Mouse (Mus musculus): Measurements from ENCODE around the gene Ckmt1. TPM values are rescaled to one million over a fixed set of nuclear protein-coding genes. Genes with fewer than 3 reads are reported as not detected.
"Not testable (repeated sequence)": the region's sequence is repeated elsewhere in the genome, so short reads cannot be mapped to it uniquely, and the experiment has no call there.

Ckmt1 gene
- polyA plus RNA-seq, 1 experiment from 2014 or later, result 1.5 TPM

DNA sequence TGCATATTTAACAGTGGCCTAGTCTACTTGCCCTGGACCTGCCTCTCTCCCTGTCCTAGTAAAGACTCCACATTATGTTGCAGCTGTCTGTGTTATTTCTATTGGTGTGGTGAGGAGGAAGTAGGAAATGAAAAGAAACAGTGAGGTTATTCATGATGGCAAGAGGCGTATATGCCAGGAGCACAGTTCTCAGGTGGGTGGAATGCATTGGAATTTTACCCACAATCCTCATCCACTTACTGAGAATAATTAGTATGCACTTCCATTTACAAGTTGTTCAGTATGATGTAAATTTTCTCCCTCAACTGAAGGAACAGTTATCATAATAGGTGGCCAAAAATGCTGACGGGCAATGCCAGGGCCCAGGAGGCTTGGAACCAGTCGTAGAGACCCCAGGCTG lies 6.1 kb downstream of the Ckmt1 start:
- no peak overlapping the region for H3K4me3 ChIP-seq
- H3K4me1 ChIP-seq, result peaks cover 3% of the 10 kb centered on the region
- 92% methylated on average over 3 of the region's 3 CpGs for WGBS

GRCm38 (mm10) chr2:121368831-121369230 lies 11.3 kb downstream of the Ckmt1 start:
- 92% methylated on average over 2 of the region's 2 CpGs for WGBS
- no peak overlapping the region for H3K27ac ChIP-seq
- DNase-seq (ENCODE audit: low spot score), result no peak

More for the DNA sequence above, 6.1 kb downstream of the Ckmt1 start:
- DNase-seq (ENCODE audit: low spot score), result no peak
- H3K27me3 ChIP-seq (ENCODE audit: low read depth, poor library complexity, severe bottlenecking), result peaks cover 12% of the 10 kb centered on the region
- H3K36me3 ChIP-seq, result no peaks in the 10 kb centered on the region
- no peak overlapping the region for H3K27ac ChIP-seq
- no peaks in the 10 kb centered on the region for H3K9me3 ChIP-seq (replicated peaks)

DNA sequence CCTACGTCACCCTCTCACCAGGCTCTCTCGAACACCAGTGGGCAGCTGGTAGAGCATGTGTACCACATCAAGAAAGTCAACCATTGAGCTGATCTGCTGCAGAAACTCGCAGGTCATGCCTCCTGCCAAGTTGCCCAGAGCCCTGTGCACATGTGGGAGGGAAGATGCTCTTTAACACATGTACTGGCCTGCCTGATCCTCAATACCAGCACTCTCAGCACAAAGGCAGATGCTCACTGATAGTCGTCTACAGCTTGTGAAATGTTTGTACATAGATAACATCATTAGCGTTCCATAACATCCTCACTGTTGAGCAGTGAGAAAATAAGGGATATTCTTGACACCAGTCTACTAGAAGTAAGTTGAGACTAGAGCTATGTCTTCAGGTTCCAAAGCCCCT lies 13.4 kb downstream of the Ckmt1 start:
- no peak for DNase-seq (ENCODE audit: low spot score)
- H3K9me3 ChIP-seq (replicated peaks), result no peaks in the 10 kb centered on the region
- no peaks in the 10 kb centered on the region for H3K4me1 ChIP-seq
- WGBS, result 87% methylated on average over 5 of the region's 5 CpGs
- no peaks in the 10 kb centered on the region for H3K36me3 ChIP-seq
- H3K27ac ChIP-seq, result no peak overlapping the region
- no peaks in the 10 kb centered on the region for H3K27me3 ChIP-seq (ENCODE audit: low read depth, poor library complexity, severe bottlenecking)
- no peak overlapping the region for H3K4me3 ChIP-seq

More at GRCm38 (mm10) chr2:121368831-121369230, 11.3 kb downstream of the Ckmt1 start:
- Histone ChIP-seq H3K36me3 (no peaks in the 10 kb centered on the region), H3K27me3 (ENCODE audit: low read depth, poor library complexity, severe bottlenecking) (no peaks in the 10 kb centered on the region), H3K4me1 (no peaks in the 10 kb centered on the region), H3K4me3 (no peak overlapping the region), H3K9me3 (replicated peaks) (no peaks in the 10 kb centered on the region)

DNA sequence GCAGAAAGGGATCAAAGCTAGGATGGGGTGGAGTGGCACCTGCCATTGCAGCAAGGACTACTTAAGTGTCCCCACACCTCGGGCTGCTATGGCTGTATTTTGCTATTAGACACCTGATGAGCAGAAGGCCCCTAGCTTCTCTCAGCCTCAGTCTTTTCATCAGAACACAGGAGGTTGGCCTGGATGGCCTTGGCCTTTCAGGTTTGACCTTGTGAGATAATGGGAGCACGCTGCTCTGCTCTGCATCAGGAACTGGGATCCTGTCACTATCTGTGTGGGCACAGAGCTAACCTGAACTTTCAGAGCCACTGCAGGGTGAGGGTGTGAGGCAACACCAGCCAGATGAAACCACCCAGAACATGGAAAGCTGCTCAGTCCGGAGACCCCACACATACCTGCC lies 14.8 kb downstream of the Ckmt1 start:
- Histone ChIP-seq H3K27ac (no peak overlapping the region), H3K27me3 (ENCODE audit: low read depth, poor library complexity, severe bottlenecking) (no peaks in the 10 kb centered on the region), H3K36me3 (no peaks in the 10 kb centered on the region), H3K4me1 (no peaks in the 10 kb centered on the region), H3K9me3 (replicated peaks) (no peaks in the 10 kb centered on the region), H3K4me3 (no peak overlapping the region)
- no peak for DNase-seq (ENCODE audit: low spot score)
- WGBS, result 86% methylated on average over 3 of the region's 3 CpGs

- Histone ChIP-seq H3K9me3 (replicated peaks) (no peaks in the 10 kb centered on the region), H3K27ac (no peak overlapping the region), H3K36me3 (no peaks in the 10 kb centered on the region), H3K4me1 (0 out of 2 replicates have a peak, but pooled peaks cover 4% of the 10 kb centered on the region), H3K4me3 (no peak overlapping the region), H3K27me3 (ENCODE audit: low read depth, poor library complexity, severe bottlenecking) (no peaks in the 10 kb centered on the region)
- WGBS, result 60% methylated on average over 2 of the region's 2 CpGs
- no peak for DNase-seq (ENCODE audit: low spot score)
These were observed 17.3 kb downstream of the Ckmt1 start for GRCm38 (mm10) chr2:121374766-121375165.

- not testable (repeated sequence) for H3K27me3 ChIP-seq (ENCODE audit: low read depth, poor library complexity, severe bottlenecking); H3K27ac ChIP-seq; H3K4me1 ChIP-seq; H3K36me3 ChIP-seq; H3K9me3 ChIP-seq (replicated peaks); H3K4me3 ChIP-seq; DNase-seq (ENCODE audit: low spot score)
- WGBS, result 94% methylated on average over 17 of the region's 17 CpGs
These were observed 29.6 kb downstream of the Ckmt1 start, which contains the start of gene Strc for GRCm38 (mm10) chr2:121386961-121387575. Strc (minus strand) TSS chr2:121387168.

- DNase-seq (ENCODE audit: low spot score), result peak; percentile 83
- 20% methylated on average over 8 of the region's 8 CpGs for WGBS
- H3K4me3 ChIP-seq, result no peak overlapping the region
- no peaks in the 10 kb centered on the region for H3K9me3 ChIP-seq (replicated peaks)
- H3K36me3 ChIP-seq, result no peaks in the 10 kb centered on the region
- no peak overlapping the region for H3K27ac ChIP-seq
- no peaks in the 10 kb centered on the region for H3K4me1 ChIP-seq
- H3K27me3 ChIP-seq (ENCODE audit: low read depth, poor library complexity, severe bottlenecking), result no peaks in the 10 kb centered on the region
These were observed 39.1 kb downstream of the Ckmt1 start for GRCm38 (mm10) chr2:121396624-121397023.

- no peak overlapping the region for H3K4me3 ChIP-seq
- H3K9me3 ChIP-seq (replicated peaks), result no peaks in the 10 kb centered on the region
- H3K36me3 ChIP-seq, result no peaks in the 10 kb centered on the region
- H3K27ac ChIP-seq, result no peak overlapping the region
- DNase-seq (ENCODE audit: low spot score), result no peak
- H3K4me1 ChIP-seq, result no peaks in the 10 kb centered on the region
- H3K27me3 ChIP-seq (ENCODE audit: low read depth, poor library complexity, severe bottlenecking), result no peaks in the 10 kb centered on the region
These were observed 45.8 kb downstream of the Ckmt1 start for GRCm38 (mm10) chr2:121403296-121403695.

- Histone ChIP-seq H3K27ac (no peak overlapping the region), H3K4me3 (no peak overlapping the region), H3K27me3 (ENCODE audit: low read depth, poor library complexity, severe bottlenecking) (no peaks in the 10 kb centered on the region), H3K9me3 (replicated peaks) (no peaks in the 10 kb centered on the region), H3K4me1 (peaks cover 3% of the 10 kb centered on the region), H3K36me3 (no peaks in the 10 kb centered on the region)
- WGBS, result 32% methylated on average over 4 of the region's 4 CpGs
- DNase-seq (ENCODE audit: low spot score), result peak; percentile 58
These were observed 50.6 kb downstream of the Ckmt1 start for GRCm38 (mm10) chr2:121408160-121408559.

GRCm38 (mm10) chr2:121412843-121413386 lies 55.4 kb downstream of the Ckmt1 start:
- peaks cover 25% of the 10 kb centered on the region for H3K36me3 ChIP-seq
- H3K4me3 ChIP-seq, result peak overlapping the region; percentile 88
- peak overlapping the region; percentile 98 for H3K27ac ChIP-seq
- 17% methylated on average over 4 of the region's 4 CpGs for WGBS
- no peaks in the 10 kb centered on the region for H3K27me3 ChIP-seq (ENCODE audit: low read depth, poor library complexity, severe bottlenecking)
- DNase-seq (ENCODE audit: low spot score), result no peak
- H3K9me3 ChIP-seq (replicated peaks), result no peaks in the 10 kb centered on the region
- H3K4me1 ChIP-seq, result peaks cover 20% of the 10 kb centered on the region

Other genes with a start within 250 kb of the Ckmt1 start
- gene Tgm7, start 247.9 kb upstream of the Ckmt1 start, polyA plus RNA-seq (2016; fragmentation: Nextera tagmentation; extraction: Ambion mirVana), result not detected in 2 replicates
- 15.4 and 22.2 TPM in 2 replicates for gene Adal, start 217.3 kb upstream of the Ckmt1 start, polyA plus RNA-seq (2016; fragmentation: Nextera tagmentation; extraction: Ambion mirVana)
- 18.2 and 22.6 TPM in 2 replicates for gene Lcmt2, start 217.1 kb upstream of the Ckmt1 start, polyA plus RNA-seq (2016; fragmentation: Nextera tagmentation; extraction: Ambion mirVana)
- gene Tubgcp4, start 187.1 kb upstream of the Ckmt1 start, polyA plus RNA-seq (2016; fragmentation: Nextera tagmentation; extraction: Ambion mirVana), result 78.0 and 82.8 TPM in 2 replicates
- gene Zscan29, start 186.6 kb upstream of the Ckmt1 start, polyA plus RNA-seq (2016; fragmentation: Nextera tagmentation; extraction: Ambion mirVana), result 9.8 and 10.2 TPM in 2 replicates
- gene Trp53bp1, start 86.3 kb upstream of the Ckmt1 start, polyA plus RNA-seq (2016; fragmentation: Nextera tagmentation; extraction: Ambion mirVana), result 116 and 135 TPM in 2 replicates
- gene Map1a, start 68.1 kb upstream of the Ckmt1 start, polyA plus RNA-seq (2016; fragmentation: Nextera tagmentation; extraction: Ambion mirVana), result 1.5 and 2.0 TPM in 2 replicates
- 7.5 and 8.9 TPM in 2 replicates for gene Ppip5k1, start 2.3 kb upstream of the Ckmt1 start, polyA plus RNA-seq (2016; fragmentation: Nextera tagmentation; extraction: Ambion mirVana)
- not detected in 2 replicates for gene Strc, start 29.5 kb downstream of the Ckmt1 start, polyA plus RNA-seq (2016; fragmentation: Nextera tagmentation; extraction: Ambion mirVana)
- 603 and 646 TPM in 2 replicates for gene Pdia3, start 56.1 kb downstream of the Ckmt1 start, polyA plus RNA-seq (2016; fragmentation: Nextera tagmentation; extraction: Ambion mirVana)
- gene Catsper2, start 56.1 kb downstream of the Ckmt1 start, polyA plus RNA-seq (2016; fragmentation: Nextera tagmentation; extraction: Ambion mirVana), result 2.3 and 2.9 TPM in 2 replicates
- 6.4 and 8.1 TPM in 2 replicates for gene Ell3, start 86.6 kb downstream of the Ckmt1 start, polyA plus RNA-seq (2016; fragmentation: Nextera tagmentation; extraction: Ambion mirVana)
- 472 and 490 TPM in 2 replicates for gene Serf2, start 91.5 kb downstream of the Ckmt1 start, polyA plus RNA-seq (2016; fragmentation: Nextera tagmentation; extraction: Ambion mirVana)
- 172 and 201 TPM in 2 replicates for gene Hypk, start 95.6 kb downstream of the Ckmt1 start, polyA plus RNA-seq (2016; fragmentation: Nextera tagmentation; extraction: Ambion mirVana)
- 0.10 TPM in 1 of 2 replicates, not detected in the other for gene Serinc4, start 99.1 kb downstream of the Ckmt1 start, polyA plus RNA-seq (2016; fragmentation: Nextera tagmentation; extraction: Ambion mirVana)
- gene Mfap1b, start 116.4 kb downstream of the Ckmt1 start, polyA plus RNA-seq (2016; fragmentation: Nextera tagmentation; extraction: Ambion mirVana), result 44.5 and 54.5 TPM in 2 replicates
- gene Mfap1a, start 149.0 kb downstream of the Ckmt1 start, polyA plus RNA-seq (2016; fragmentation: Nextera tagmentation; extraction: Ambion mirVana), result 24.3 and 29.7 TPM in 2 replicates
- gene Wdr76, start 149.0 kb downstream of the Ckmt1 start, polyA plus RNA-seq (2016; fragmentation: Nextera tagmentation; extraction: Ambion mirVana), result 9.1 and 10.3 TPM in 2 replicates